Mouse (Mus musculus): ENCODE measurements around the gene Glp2r.
A peak's percentile ranks its signal among the peaks of the same experiment; 100 is the strongest.

The Glp2r gene

DNA sequence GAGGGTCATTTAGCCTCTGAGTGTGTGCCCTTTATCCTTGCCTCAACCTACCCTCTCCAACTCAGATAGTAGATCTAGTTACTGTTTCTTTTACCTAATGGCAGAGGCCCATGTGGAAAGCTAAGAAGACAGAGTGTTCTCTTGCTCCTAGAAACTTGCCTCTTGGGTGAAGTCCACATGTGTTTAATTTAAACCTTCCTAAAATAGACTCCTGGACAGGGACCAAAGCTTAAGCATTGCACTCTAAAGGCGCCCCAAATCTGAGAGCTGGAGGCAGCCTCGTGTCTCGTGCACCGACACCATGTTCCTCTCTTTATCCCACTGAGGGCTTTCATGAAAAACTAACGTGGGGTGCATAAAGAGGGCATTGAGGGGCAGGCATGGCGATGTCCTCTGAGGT is 43.9 kb downstream of the Glp2r start:
- no peak for DNase-seq

DNA sequence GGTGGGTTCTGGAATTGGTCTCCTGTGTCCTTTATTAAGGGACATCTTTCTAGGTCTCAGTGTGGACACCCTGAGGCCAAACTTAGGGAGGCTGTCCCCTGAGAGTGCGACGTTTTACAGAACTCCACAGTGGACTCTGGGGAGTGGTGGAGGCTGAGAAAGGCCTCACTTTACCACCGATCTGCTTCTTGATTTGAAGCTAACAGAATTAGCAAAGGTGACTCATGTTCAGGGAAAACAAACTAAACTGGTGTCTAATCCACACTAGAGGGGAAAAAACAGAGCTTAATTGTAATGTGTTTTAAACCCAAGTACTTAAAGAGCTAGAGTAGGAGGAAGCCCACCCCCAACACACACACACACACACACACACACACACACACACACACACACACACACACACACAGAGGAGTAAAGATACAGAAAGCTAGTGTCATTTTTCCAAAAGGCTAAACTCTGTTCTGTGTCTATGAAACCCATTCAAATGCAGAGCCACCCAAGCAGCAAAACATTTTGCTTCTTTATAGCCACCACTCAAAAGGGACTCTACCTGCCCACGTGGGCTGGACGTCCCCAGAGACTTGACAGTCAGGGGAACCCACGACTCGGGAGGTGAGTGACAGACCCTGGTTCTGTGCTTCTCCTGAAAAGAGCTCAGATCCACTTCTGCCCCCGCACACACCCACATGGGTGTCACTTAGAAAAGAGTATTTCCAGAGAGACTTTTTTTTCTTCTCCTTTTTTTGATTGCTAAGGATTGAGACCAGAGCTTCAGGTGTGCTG is 47.5 kb downstream of the Glp2r start:
- DNase-seq = no peak

DNA sequence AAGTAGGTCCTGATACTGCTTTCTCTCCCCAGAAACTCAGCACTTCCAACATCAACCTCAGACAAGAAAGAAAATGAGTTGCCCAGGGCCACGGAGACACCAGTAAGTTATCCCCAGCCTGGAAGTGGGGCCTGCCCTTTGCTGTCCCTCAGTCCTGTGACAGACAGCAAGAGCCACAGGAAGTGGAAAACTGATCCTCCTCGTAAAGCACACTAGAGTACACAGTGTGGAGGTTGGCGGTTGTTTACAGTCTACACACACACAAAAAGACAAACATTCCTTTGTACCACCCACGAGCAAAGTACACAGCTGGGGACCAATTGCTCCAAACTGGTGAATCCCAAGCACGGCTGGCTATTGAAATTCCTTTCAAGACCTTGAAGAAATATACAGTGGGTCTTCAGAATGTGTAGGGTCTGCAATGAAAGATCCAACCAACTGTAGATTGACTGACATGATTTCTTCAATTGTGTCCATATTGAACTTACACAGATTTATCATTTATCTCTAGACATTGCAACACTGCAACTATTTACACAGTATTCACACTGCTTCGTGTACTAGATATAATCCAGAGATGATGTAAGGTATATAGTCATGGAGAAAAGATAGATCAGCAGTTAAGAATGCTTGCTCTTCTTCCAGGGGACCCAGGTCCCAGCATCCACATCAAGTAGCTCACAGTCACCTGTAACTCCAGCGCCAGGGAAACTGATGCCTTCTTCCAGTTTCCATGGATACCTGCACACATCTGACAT is 48.4 kb downstream of the Glp2r start:
- DNase-seq = no peak

DNA sequence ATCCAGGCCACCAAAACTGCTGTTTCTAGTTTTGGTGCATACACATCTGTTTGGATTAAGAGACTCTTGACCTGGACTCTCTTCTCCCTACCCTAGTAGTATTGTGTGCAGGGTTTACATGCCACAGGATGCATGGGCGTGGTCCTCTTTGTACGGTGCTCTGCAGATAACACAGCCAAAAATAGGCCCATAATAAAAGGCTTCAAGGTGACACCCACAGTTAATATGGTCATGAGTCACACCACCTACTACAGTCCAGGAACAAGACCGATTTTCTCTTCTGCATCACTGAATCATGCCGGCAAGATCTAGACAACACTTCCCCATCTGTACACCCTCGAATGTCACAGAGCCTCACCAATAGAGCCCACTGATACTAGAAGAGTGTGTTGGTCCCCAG is 49.5 kb downstream of the Glp2r start:
- no peak for DNase-seq

DNA sequence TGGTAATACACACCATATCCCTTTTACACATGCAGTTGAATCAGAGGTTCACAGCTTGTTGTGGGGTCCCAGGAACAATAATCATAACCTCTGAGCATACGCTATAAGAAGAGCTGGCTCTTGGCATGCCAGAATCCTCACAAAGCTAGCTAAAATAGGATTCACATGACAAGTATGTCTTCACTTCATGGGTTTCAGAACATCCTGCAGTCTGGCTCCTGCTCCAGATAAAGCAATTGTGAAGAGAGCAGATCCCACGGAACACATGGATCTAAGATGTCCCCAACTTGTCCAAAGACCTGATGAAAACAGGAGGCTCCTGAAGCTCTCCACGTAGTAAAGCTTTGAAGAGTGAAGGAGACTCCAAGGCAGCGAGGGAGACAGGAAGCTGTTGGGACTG is 55.6 kb downstream of the Glp2r start:
- no peak for DNase-seq

DNA sequence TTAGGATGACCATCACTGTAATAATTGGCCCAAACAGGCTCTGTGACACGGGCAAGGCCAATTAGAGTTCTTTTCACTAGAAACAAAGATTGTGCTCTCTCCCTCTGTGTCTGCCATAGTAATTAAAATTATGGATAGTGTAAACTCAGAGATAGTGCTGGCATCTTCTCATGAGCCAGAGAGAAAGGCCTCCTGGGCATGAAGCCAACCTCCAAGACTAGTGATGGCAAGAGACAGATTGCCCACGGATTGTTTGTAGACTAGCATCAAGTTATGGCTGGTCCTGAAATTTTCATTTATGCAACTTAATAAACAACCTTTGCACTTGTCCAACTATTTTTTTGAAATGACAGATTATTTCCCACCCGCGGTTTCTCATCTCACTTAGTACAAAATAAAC is 58.0 kb downstream of the Glp2r start:
- peak; percentile 73 to 79 for DNase-seq

DNA sequence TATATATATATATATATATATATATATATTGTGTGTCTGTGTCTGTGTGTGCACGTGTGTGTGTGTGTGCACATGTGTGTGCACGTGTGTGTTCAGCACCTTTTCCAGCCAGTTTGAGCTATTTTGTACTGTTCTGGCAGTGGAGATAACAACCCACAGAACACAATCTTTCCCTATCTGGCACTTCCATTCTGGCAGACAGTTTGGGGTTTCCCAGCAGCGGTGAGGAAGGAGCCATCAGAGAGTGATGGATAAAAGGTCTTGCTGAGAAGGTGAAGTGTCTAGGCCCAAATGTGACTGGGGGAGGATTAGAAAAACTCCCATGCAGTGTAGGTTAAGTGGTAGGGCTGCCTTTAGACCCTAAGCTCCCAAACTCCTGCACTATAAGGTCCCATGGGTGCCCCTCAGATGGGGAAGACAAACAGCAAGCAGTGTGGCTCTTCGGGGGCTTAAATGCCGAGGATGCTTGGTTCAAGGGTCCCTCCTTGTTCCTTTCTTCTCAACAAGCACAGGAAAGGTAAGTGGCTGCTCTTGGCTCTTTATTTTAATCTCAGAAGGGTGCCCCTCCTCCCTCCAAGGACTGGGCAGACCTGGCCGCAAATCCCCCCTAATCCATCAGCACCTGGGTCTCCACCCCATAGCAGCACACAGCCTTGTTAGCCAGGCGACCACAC is 76.1 kb downstream of the Glp2r start, which contains the start of gene Rcvrn:
Rcvrn (plus strand) TSS at position 624 of the 674 bp plus-strand sequence.
- no peak for DNase-seq

DNA sequence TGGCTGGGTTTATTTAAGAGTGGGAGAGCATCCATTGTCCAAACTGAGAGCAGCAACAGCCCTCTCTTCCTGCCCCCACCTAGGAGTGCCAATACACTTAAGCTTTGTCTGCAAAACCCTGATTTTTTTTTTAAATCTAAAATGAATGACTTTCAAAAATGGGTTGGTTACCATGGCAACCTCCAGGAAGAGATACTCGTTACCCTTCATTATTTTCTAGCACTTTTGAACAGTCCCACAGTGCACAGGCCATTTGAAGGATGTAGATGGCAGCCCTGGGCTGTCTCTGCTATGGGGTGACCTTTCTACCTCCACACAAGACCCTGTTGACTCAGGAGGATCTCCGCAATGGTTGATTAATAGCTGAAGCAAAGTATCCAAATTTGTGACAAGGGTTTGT is 84.8 kb downstream of the Glp2r start:
- no peak for DNase-seq

DNA sequence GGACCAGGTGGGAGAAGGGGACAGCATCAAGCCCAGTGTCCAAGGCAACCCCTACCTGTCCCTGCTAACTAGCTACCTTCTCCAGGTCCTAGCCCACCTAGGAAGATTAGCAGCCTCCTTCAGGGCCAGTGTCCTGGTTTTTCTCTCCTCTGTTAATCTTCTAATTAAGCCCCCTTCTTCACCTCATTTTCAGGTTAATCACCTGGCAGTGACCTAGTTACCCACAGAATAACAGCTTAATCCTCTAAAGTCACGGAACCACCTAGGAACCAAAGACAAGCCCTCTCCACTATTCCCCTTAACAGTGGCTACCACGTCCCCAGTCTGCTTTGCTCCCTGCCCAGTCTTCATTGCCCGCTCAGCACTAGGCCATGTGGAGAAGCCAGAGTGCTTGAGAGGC is 89.1 kb downstream of the Glp2r start:
- no peak for DNase-seq

DNA sequence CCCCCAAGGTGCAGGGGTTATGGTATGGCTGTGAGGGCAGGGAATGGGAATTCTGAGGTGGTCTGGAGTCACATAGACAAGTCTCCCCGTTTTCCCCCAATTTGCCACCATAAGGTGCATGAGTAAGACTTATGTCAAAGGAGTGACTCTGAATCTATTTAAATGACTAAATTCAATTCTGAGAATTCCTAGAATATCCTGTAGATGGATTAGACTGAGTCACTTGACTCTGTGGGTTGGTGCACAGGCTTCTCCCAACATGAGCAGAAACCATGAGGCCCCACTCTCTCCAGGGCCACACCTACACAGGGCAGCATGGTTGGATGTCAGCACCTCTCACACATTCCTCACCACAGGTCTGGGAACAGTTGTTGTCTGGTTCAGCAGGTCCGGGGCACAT is 91.0 kb downstream of the Glp2r start:
- no peak for DNase-seq

DNA sequence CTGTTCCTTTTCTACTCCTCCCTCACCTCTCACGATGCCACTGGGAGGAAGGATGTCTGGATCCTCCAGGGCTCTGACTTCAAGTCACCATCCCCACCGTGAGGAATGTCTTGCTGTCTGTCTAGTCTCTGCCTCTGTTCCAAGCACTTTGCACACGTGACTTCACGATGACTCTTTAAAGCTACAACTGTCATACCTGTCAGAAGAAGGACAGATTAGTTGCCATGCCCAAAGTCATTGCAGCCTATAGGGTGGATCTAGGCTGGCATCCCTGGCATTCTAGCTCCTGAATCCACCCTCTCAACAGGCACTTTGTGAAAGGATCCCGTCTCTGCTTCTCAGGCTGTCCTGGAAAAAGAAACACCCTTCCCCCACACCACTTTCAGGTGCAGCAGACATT is 91.7 kb downstream of the Glp2r start:
- DNase-seq = no peak

DNA sequence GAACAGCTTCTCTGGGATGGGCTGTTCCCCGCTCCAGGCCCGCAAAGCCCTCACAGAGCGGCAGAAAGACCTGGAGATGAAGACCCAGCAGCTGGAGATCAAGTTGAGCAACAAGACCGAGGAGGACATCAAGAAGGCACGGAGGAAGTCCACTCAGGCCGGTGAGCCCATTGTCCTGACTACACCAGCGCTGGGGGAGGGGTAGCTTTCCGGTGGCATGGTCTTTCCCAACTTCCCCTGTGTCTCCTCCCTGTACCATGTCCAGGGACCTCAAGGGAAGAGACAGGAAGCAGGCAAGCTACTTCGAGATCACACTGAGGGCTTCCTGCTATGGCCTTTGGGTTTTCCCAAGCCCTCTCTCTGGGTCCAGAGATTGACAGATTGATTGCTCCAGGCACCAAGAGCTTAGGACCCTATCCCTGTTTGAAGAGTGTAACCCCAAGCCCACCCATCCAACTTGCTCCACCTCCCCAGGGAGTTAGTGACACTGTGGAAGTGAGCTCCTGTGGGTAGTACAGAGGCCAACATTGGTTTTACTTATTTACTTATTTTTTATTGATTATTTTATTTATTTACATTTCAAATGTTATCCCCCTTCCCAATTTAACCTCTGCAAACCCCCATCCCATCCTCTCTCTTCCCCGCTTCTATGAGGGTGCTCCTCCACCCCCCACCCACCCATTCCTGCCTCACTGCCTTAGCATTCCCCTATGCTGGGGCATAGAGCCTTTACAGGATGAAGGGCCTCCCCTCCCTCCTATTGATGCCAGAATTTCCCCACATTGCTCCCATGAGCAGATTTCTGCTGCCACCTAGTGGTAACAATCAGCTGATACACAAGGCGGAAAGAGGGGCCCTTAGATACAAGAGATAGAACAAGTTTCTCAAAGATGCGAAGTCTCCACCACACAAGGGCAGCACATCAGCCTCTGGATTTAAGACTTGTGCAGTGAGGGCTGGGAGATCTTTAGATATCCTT is 95.1 kb downstream of the Glp2r start:
- peak; percentile 84 to 91 for DNase-seq

DNA sequence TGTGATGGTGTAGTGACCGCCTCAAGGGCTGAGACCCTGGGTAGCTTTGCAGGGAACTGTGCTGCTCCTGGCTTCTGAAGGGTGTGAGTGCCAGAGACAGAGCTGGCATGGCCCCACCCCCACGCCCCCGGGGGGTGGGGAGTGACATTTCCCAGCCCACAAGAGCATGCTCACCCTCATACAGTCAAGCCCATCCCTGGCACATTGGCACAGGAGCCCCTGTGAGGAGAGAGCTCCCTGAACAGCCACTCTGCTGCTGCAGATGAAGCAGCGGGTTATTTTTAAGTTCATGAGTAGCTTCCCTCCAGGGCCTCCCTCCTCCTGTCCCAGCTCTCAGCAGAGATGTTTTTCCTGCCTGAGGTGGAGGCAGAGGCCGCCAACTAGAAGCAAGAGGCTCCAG is 98.8 kb downstream of the Glp2r start:
- peak in 1 of 2 experiments; percentile 19 for DNase-seq

DNA sequence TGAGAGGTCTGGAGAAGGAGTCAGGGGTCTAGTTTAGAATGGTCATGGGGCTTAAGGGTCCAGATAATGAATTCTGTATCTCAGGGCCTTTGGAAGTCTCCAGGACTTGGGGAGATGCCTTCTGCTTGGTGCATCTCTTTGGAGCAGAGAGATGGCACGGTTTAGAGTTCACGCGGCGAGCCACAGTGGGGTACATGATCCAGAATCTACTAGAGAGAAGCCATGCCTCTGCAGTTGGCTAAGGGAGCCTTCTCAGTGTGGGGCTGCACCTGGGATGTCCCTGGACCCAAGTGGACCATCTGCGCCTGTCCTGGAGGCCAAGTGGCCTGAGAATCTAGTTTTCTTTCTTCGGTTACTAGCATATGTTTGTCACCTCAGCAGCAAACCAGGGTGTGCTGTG is 100.9 kb downstream of the Glp2r start:
- DNase-seq = peak; percentile 87 to 94

DNA sequence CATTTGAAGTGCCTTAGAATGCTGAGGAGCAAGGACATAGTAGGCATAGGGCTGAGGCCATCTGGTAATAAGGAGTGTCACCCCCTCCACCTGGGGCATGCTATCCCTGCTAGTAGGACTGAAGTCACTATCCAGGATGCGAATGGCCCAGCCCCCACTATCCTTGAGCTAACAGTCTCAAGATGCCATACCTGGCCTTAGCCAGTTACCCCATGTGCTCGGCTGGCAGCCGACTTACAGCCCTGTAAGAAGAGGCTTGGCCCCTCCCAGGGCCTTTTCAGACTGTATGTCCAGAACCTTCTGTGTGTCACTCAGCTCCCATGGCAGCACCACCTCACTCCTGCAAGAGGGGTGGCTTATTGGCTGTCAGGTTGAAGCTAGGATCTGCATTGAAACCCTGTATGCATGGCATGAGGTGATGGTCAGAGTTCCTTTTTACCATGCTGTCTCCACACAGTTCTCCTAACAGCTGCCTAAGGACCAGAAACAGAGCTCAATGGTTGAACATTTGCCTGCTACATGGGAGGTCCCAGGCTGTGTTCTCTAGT is 102.4 kb downstream of the Glp2r start:
- peak; percentile 53 to 60 for DNase-seq

DNA sequence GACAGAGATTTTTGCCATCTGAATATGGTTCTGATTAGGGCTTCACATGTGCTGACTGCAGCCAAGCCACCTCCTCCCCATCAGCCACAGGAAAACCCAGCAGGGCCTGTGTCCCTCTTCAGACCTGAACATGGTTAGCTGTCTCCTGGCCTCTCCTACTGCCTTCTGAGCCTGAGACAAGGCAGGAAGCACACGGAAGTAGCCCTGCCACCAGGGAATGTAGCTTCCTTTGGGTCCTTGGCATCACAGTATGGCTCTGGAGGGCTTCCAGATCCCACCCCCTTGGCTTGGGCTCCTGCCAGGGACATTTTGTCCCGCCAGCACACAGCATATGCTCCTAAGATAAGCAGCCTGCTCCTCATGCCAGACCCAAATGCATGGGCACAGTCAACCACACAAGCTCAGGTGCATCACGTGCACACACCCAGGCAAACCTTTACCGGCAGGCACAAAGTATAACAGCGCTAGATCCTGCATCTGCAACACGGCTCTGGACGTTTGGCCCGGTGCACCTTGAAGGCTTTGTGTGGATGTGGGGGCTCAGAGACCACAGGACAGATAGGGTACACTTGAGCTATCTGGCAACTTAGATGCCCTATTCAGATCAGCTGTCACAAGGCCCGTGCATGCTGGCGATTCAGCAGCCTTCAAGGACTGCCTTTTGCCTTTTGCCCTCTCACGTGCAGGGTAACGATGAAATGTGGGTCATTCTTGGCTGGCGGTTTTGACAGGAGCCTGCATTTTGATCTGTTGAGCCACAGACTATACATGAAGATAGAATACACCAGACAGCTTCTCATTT is 103.2 kb downstream of the Glp2r start:
- DNase-seq = peak; percentile 92 to 93

DNA sequence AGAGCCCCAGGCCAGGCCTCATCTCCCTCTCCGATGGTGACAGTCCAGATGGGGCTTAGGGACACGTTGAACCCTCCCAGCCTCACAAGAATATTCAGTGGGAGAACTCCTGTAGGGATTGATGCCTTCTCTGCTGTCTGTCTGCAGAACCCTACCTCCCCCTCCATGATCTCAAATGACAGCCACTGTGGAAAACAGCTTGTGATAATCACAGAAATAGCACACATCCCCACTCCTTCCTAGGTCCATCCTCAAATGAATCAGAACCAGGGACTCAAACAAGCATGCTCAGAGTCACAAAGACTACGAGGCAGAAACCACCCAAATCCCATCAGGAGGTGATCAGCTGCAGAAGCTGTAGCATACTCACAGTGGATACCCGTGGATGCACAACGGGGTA is 104.8 kb downstream of the Glp2r start:
- no peak for DNase-seq

DNA sequence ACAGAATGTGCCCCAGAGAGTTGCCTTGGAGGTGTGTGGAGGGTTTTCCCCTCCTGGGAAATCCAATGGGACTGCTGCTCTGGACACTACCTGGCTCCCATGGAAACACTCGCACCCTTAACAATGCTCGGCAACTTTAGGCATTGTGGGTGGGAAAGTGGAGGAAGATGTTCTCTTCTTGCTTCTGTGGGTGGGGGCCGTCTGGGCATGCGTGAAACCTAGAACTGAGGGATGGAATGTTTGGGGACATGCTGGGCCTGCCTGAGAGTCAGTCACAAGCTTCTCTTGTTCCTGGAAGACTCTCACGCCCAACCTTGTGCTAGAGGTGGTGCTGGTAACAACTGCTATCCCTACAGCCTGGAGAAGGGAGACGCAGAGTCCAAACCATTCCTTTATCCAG is 106.0 kb downstream of the Glp2r start:
- DNase-seq = peak in 1 of 2 experiments; percentile 12

DNA sequence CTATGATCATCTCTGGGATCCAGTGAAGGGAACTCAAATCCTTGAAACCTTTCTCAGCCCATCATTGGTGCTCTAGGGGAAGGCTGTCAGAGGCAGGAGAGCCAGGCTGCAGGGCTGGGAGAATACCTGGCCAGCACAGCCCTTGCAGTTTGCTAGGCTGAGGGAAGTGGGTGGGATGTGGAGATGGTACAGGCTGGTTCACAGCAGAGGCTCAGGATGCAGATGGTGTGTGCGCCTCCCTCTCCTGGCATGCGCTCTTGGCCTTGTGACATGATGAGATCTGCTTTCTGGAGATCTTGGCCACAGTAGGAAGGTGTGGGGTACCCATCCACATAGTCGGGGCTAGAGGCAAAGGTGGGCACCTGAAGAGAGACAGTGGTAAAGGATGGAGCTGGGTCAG is 106.7 kb downstream of the Glp2r start:
- DNase-seq = peak; percentile 84 to 87

DNA sequence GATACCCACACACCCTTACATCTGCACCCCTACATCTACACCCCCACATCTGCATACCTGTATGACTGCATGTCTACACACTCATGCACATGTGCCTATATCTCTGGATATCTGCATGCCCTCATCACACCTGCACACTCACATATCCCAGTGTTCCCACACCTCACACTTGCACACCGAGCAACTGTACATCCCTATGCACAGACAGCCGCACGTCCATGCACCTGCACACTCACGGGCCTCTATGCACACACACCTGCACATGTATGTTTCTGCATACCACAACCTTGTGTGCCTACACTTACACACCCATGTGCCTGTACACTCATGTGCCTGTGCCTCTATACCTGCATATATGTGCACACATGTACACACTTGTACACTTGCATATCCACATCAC is 107.5 kb downstream of the Glp2r start:
- no peak for DNase-seq

DNA sequence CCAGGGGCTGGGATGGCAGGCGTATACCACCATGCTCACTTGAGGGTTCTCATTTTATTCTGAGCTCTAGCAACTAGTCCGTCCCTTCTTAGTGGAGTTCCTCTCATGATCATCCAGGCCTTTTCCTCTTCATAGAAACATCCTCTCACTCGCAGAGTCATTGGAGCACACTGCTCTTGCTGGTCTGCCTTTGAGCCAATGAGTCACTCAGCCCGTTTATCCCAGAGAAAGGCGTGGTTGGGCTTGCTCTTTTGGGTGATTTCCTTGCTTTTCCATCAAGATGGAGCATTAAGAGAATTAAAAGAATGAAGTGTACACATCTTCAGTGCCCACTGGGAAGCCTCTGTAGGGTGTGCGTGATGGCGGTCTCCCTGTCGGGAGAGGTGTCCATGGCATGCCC is 109.5 kb downstream of the Glp2r start:
- no peak for DNase-seq
